Mouse (Mus musculus) layer of hippocampus, postnatal 10 days (tissue): ENCODE results near the gene Mipep. TPM values are rescaled to one million over a fixed set of nuclear protein-coding genes. Genes with fewer than 3 reads are reported as not detected.

ENCODE experiments used
- DNase-seq, 2 experiments: peaks; one replicate each; pipeline ENCODE4 v3.0.0; 2021; ENCODE audit warnings: low spot score in 2 of 2
- total RNA-seq, 2 experiments: library from RNA; stranded (reverse); gene quantifications; 2 replicates each; pipeline ENCODE4 v1.2.3; 2021

The Mipep gene
- total RNA-seq, 2 experiments from 2014 or later: 25.9 to 26.8 TPM

GRCm38 (mm10) chr14:60863396-60863795, 79.0 kb downstream of the Mipep start:
- no peak for DNase-seq

DNA sequence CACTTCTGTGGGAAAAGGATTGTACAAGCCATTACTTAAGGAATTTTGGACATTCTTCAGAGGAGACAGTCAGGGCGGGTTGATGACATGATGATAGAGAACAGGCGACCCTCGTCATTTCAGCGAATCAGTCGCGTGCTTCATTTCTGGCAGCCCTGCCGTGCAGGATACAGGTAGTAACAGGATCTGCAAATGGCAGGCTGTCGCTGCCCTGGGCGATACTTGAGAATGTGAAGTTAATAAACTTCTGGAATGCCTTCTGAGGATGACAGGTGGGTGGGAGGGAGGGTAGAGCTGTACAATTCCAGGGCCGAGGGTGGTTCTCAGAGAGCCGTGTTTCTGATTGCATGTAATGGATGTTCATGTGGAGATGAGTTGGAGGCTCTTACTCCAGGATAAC, 82.0 kb downstream of the Mipep start:
- DNase-seq: no peak

- no peak for DNase-seq
Measured at GRCm38 (mm10) chr14:60868325-60868724, 84.0 kb downstream of the Mipep start.

- no peak for DNase-seq
Measured at GRCm38 (mm10) chr14:60871831-60872230, 87.5 kb downstream of the Mipep start.

GRCm38 (mm10) chr14:60882106-60882505, 97.7 kb downstream of the Mipep start:
- DNase-seq: no peak

DNA sequence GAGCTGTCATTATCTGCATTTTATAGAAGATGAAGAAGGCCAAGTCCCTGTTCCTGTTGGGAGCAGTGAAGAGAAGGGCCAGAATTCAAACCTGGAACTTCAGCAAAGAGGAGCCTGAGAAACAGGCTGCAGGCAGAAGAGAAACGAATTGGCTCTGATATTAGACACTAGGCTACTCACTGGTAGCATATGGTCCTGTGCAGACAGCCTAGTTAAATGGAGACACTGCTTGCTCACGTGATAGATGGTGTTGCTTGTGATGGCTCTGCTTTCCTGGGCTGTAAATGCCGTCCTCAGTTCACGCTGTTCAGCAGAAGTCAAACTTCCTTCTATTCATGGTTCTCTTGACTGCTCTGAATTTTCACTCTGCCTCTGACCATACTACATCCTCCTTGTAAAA, 98.3 kb downstream of the Mipep start:
- no peak for DNase-seq

DNA sequence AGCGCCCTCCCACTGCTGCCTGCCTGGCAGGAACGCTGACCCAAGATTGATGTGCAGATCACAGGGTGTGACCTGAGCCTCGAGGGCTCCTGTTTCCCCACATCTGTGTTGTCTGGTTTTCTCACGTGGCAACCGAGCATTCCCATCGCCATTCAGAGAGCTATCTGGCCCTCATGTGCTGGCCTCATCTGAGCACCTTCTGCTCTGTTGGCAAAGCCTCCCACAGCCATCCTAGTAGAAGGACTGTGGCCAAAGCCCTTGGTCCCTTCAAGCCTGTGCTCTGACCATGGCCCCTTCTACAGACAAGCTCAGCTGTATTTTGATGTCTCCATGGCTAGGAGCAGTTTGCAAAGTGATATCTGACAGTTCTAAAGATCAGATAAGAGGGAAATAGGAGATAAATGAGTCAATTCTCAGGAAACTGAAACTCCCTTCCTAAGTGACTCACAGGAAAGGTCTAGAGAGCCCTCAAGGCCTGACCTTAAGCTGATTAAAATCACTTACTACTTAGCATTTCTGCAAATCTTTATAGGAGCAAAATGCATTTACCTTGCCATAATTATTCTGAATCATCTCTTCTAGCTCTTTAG, 101.1 kb downstream of the Mipep start:
- no peak for DNase-seq

GRCm38 (mm10) chr14:60893882-60894281, 109.5 kb downstream of the Mipep start:
- DNase-seq: no peak

DNA sequence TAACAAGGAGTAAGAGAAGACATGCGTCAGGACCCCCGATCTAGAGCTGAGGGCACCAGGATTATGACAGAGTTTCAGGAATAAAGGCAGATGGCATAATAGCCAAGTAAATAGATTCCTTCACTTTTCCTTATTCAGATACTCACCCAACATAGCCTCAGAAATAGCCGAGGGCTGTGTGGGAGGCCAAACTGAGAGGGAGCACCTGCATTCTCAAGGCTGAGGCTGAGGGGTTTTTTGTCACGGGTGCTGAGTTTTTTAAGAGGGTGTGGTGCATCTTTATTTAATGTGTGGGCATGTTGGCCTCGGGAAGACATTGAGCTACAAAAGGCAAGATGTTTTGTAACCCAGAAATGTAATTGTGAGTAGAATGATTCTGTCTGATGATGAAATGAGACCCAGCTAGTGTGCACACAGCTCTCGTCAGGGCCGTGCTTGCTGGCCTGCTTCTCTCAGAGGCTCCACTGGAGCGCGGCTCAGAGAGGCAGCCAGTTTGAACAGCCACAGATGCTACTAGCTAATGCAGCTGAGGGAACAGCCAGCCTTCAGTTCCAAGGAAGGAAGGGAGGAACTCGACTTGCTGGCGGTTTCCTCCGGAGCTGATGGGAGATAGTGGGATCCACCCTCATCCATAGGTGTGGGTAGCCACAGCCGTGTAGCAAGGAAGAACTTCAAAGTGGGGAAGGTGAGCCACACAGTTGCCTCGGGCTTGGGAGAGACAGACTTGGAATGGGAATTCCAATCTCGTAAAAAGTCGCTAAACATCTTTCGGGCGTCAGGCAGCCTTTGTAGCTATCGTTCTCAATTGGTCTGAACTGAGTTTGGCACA, 111.0 kb downstream of the Mipep start:
- peak; percentile 40 to 45 for DNase-seq

DNA sequence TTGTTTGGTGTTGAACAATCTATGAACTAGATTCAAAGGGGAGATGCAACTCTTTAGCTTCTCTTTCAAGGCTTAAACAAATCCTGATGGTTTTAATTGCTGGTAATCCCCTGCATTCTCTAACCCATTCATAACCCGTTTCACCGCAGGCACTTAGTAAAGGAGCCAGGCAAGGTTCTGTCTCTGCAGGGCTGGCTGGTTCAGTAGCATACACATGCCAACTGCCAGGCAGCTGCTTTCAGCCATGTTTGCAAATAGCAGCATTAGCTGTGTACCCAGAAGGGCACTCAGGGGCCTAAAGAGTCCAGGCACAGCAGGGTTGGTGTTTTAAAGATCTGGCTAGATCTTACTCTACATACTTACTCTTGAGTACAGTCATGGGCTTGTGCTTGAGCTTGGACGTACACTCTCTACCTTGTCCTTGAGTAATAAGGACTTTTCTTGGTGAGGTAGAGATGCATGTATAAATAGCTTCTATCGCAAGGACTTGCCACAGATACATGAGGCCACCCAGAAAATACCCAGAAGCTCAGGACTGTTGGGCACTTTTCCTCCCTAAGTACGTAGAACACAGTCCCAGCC, 113.8 kb downstream of the Mipep start:
- DNase-seq: no peak

DNA sequence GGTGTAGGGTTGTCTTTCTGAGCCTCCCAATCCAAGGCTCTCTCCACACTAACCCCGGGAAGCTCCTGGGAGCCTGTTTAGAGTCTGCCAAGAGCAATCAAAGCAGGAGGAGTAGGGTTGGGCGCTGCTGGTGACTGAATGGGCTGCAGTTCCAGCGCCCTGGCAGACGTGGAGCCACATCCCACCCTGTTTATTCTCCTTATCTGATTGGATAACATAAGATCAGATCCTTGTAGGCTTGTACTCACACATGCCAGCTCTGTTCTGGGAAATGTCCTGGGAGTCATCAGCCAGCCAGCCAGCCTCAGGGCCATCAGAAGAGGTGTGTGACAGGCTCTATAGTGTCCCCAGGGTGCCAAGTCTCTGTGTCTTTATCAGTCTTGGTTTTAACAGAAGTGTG, 120.1 kb downstream of the Mipep start:
- DNase-seq: no peak

- DNase-seq: no peak
Measured at GRCm38 (mm10) chr14:60906421-60907374, 122.3 kb downstream of the Mipep start.

- no peak for DNase-seq
Measured at GRCm38 (mm10) chr14:60909351-60909750, 125.0 kb downstream of the Mipep start.

- DNase-seq: no peak
Measured at GRCm38 (mm10) chr14:60910506-60911444, 126.4 kb downstream of the Mipep start.

- no peak for DNase-seq
Measured at GRCm38 (mm10) chr14:60912981-60913468, 128.7 kb downstream of the Mipep start.

- DNase-seq: no peak
Measured at GRCm38 (mm10) chr14:60916661-60917060, 132.3 kb downstream of the Mipep start.

- no peak for DNase-seq
Measured at GRCm38 (mm10) chr14:60926011-60926410, 141.6 kb downstream of the Mipep start.

GRCm38 (mm10) chr14:60935705-60936104, 151.3 kb downstream of the Mipep start:
- DNase-seq: no peak

DNA sequence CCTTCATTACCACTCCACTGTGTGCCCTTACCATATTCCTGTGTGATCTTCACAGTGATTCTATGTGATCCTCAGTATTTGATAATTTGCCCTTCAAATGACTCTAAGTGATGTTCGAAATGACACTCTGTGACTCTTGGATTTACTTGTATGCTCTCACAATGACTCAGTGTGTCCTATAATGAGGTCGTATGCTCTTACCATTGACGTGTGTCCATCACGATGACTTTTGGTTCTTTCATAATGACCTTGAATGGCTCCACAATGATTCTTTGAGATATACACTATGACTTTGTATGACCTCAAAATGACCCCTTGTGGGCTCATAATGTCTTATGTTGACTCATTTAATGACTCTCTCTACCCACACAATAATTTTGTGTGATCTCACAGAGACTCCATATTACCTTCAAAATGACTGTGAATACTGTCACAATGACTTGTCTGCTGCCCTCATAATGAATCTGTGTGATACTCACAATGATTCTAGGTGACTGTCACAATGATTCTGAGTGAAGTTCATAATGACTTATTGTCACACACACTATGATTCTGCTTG, 153.2 kb downstream of the Mipep start:
- no peak for DNase-seq
